Mouse (Mus musculus): ENCODE measurements at regions not wholly inside any gene's neighbourhood (a gene's known extent, or its start where the extent isn't known, plus 50 kb on each side); places are given as distances from the start of the nearest gene placed in this dataset.

DNA sequence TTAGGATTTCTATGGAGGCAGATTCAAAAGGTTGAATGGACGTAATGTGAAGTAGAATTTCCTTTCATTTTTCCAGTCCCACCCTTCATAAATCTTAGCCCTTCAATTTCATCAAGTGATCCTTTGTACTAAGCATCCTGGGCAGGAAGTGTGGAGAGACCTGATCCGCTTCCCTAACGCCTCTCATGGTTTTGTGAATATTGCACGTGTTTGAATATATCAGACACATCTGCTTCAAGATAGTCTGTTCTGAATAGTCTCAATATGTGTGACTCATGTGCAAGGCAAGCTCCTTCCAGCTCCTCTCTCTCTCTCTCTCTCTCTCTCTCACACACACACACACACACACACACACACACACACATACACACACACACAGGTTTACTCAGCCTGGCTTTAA lies 96.4 kb upstream of the Efna5 start:
- no peak overlapping the region for H3K4me3 ChIP-seq (ENCODE audit: insufficient read depth, low read depth, low read length)
- no peak for TF ChIP-seq POLR2A (IDR thresholded peaks at IDR 0.05; ENCODE audit: low read depth, low read length)
- no peak for TF ChIP-seq CTCF (conservative IDR thresholded peaks at IDR 0.05; ENCODE audit: insufficient read depth, insufficient read length, low read depth, low read length)
- 58% methylated on average over 4 of the region's 4 CpGs for whole genome bisulfite sequencing

DNA sequence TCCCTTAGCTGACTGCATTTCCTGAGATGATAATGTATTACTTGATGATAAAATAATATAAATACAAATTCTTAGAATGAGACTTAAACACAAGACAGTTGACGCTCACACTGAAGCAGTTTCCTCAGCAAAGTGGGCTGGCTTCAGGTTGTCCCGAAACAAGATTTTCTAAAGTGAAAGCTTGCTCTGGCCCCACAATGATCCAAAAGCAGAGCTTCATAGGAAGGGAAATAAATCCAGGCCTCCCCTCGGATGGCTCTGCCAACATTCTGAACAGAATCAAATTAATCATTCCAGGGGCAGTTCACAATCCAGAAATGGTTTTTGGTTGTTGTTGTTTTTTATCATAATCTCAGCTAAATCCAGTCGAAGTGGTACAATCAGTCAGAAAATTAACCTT lies 96.0 kb upstream of the Efna5 start:
- Histone ChIP-seq H3K4me1 (ENCODE audit: control insufficient read depth, insufficient read depth, low read length) (no peaks in the 10 kb centered on the region), H3K27me3 (replicated peaks; ENCODE audit: control insufficient read depth, insufficient read depth, low read length) (no peaks in the 10 kb centered on the region), H3K36me3 (ENCODE audit: control insufficient read depth, insufficient read depth, low read length) (no peaks in the 10 kb centered on the region), H3K4me3 (ENCODE audit: insufficient read depth, low read depth, low read length) (no peak overlapping the region), H3K27ac (ENCODE audit: insufficient read depth, low read depth, low read length) (no peak overlapping the region)
- WGBS, result 57% methylated on average over 4 of the region's 4 CpGs
- no peak for TF ChIP-seq CTCF (conservative IDR thresholded peaks at IDR 0.05; ENCODE audit: insufficient read depth, insufficient read length, low read depth, low read length)
- TF ChIP-seq POLR2A (IDR thresholded peaks at IDR 0.05; ENCODE audit: low read depth, low read length), result no peak
- DNase-seq, result no peak

More for the DNA sequence above, 96.4 kb upstream of the Efna5 start:
- H3K4me1 ChIP-seq (ENCODE audit: control insufficient read depth, insufficient read depth, low read length), result no peaks in the 10 kb centered on the region
- no peaks in the 10 kb centered on the region for H3K27me3 ChIP-seq (replicated peaks; ENCODE audit: control insufficient read depth, insufficient read depth, low read length)
- H3K36me3 ChIP-seq (ENCODE audit: control insufficient read depth, insufficient read depth, low read length), result no peaks in the 10 kb centered on the region
- no peak overlapping the region for H3K27ac ChIP-seq (ENCODE audit: insufficient read depth, low read depth, low read length)
- no peak for DNase-seq

DNA sequence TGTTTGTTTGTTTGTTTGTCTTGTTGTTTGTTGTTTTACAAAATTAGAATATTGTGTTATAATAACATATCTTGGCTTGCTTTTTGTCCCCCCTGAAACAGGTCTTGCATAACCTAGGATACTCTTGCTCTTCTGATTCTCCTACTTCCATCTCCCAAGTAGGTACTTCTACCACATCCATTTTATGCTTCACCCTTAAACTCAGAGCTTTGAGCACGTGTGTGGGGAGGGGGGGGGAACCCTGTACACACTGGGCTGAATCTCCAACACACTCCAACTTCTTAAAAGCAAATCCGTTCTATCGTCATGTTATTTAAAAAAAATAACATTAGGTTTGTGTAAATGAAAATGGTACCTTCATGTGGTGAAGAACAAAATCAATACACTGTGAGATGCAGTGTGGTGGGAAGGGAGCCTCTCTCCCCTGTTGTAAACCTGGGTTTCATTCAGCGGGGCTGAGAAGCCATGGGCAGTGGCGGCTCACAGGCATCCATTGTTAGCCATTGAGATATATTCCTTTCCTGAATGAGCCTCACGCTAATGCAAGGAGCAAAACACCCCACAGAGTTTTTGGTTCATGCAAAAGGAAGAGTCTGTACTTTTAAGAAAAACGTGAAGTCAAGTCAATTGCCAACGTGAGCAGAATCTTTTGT lies 93.6 kb upstream of the Efna5 start:
- Histone ChIP-seq H3K4me1 (ENCODE audit: control insufficient read depth, insufficient read depth, low read length) (no peaks in the 10 kb centered on the region), H3K36me3 (ENCODE audit: control insufficient read depth, insufficient read depth, low read length) (no peaks in the 10 kb centered on the region), H3K27ac (ENCODE audit: insufficient read depth, low read depth, low read length) (no peak overlapping the region), H3K27me3 (replicated peaks; ENCODE audit: control insufficient read depth, insufficient read depth, low read length) (no peaks in the 10 kb centered on the region), H3K4me3 (ENCODE audit: insufficient read depth, low read depth, low read length) (no peak overlapping the region)
- TF ChIP-seq POLR2A (IDR thresholded peaks at IDR 0.05; ENCODE audit: low read depth, low read length) (no peak), CTCF (conservative IDR thresholded peaks at IDR 0.05; ENCODE audit: insufficient read depth, insufficient read length, low read depth, low read length) (no peak)
- 87% methylated on average over 8 of the region's 8 CpGs for WGBS
- DNase-seq, result no peak

DNA sequence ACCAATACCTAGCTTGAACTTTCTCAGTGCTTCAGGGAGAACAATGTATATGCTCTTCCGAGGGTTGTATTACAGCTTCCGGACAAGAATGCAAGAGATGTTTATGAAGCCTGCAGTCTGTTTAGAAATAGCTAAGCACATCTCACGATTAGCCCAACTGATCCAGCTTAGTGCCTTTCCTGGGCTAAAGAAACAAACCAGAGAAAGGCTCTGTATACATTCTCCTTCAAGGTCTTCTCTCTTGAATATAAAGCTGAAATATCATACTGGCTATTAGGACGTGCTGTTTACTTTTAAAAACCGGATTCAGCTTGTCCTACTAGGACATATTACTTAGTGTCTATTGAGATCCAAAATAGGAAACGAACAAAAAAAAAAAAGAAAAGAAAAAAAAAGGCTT lies 87.9 kb upstream of the Efna5 start:
- 52% methylated on average over 6 of the region's 6 CpGs for WGBS
- DNase-seq, result no peak
- Histone ChIP-seq H3K36me3 (ENCODE audit: control insufficient read depth, insufficient read depth, low read length) (no peaks in the 10 kb centered on the region), H3K4me3 (ENCODE audit: insufficient read depth, low read depth, low read length) (no peak overlapping the region), H3K4me1 (ENCODE audit: control insufficient read depth, insufficient read depth, low read length) (no peaks in the 10 kb centered on the region), H3K27ac (ENCODE audit: insufficient read depth, low read depth, low read length) (no peak overlapping the region), H3K27me3 (replicated peaks; ENCODE audit: control insufficient read depth, insufficient read depth, low read length) (no peaks in the 10 kb centered on the region)
- TF ChIP-seq CTCF (conservative IDR thresholded peaks at IDR 0.05; ENCODE audit: insufficient read depth, insufficient read length, low read depth, low read length) (no peak), POLR2A (IDR thresholded peaks at IDR 0.05; ENCODE audit: low read depth, low read length) (no peak)

DNA sequence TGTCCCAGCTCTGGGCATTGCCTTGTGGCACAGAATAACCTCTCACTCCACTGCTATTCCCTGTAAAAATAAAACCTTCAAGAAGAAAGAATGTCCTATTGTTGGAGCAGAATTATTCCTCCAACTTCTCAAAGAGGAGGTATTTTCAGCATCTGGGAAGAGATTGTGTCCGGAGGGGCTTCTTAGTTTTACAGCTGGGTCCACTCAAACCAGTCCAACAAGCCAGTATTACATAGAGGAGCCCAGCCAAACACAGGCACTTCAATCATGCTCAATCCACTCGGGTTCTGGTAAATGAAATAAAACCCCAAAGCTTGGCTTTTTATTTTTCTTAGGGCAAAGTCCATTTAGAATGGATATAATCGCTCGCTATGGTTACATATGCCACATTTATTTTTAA lies 82.7 kb upstream of the Efna5 start:
- TF ChIP-seq POLR2A (IDR thresholded peaks at IDR 0.05; ENCODE audit: low read depth, low read length), result no peak
- TF ChIP-seq CTCF (conservative IDR thresholded peaks at IDR 0.05; ENCODE audit: insufficient read depth, insufficient read length, low read depth, low read length), result no peak
- no peak overlapping the region for H3K27ac ChIP-seq (ENCODE audit: insufficient read depth, low read depth, low read length)
- H3K4me1 ChIP-seq (ENCODE audit: control insufficient read depth, insufficient read depth, low read length), result no peaks in the 10 kb centered on the region
- H3K36me3 ChIP-seq (ENCODE audit: control insufficient read depth, insufficient read depth, low read length), result no peaks in the 10 kb centered on the region
- no peaks in the 10 kb centered on the region for H3K27me3 ChIP-seq (replicated peaks; ENCODE audit: control insufficient read depth, insufficient read depth, low read length)
- 86% methylated on average over 4 of the region's 4 CpGs for WGBS
- H3K4me3 ChIP-seq (ENCODE audit: insufficient read depth, low read depth, low read length), result no peak overlapping the region
- DNase-seq, result no peak

DNA sequence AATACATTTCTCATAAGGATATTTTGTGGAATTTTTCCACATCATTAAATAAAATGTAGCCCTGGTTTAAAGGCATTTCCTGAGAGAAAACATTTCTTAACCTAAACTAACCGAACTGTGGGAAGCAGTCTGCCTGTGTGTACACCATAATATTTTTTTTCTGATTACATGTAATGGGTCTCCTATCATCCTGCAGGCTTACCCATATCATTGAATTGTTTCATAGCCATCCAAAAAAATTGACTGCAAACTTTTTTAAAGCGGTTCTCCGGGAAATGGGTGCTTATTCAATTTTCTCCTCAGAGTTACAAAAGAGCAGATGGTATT lies 81.1 kb upstream of the Efna5 start:
- Histone ChIP-seq H3K27me3 (replicated peaks; ENCODE audit: control insufficient read depth, insufficient read depth, low read length) (no peaks in the 10 kb centered on the region), H3K27ac (ENCODE audit: insufficient read depth, low read depth, low read length) (no peak overlapping the region), H3K36me3 (ENCODE audit: control insufficient read depth, insufficient read depth, low read length) (no peaks in the 10 kb centered on the region), H3K4me1 (ENCODE audit: control insufficient read depth, insufficient read depth, low read length) (no peaks in the 10 kb centered on the region), H3K4me3 (ENCODE audit: insufficient read depth, low read depth, low read length) (no peak overlapping the region)
- TF ChIP-seq POLR2A (IDR thresholded peaks at IDR 0.05; ENCODE audit: low read depth, low read length), result no peak
- no peak for TF ChIP-seq CTCF (conservative IDR thresholded peaks at IDR 0.05; ENCODE audit: insufficient read depth, insufficient read length, low read depth, low read length)
- DNase-seq, result no peak
- 84% methylated on average over 3 of the region's 3 CpGs for WGBS

DNA sequence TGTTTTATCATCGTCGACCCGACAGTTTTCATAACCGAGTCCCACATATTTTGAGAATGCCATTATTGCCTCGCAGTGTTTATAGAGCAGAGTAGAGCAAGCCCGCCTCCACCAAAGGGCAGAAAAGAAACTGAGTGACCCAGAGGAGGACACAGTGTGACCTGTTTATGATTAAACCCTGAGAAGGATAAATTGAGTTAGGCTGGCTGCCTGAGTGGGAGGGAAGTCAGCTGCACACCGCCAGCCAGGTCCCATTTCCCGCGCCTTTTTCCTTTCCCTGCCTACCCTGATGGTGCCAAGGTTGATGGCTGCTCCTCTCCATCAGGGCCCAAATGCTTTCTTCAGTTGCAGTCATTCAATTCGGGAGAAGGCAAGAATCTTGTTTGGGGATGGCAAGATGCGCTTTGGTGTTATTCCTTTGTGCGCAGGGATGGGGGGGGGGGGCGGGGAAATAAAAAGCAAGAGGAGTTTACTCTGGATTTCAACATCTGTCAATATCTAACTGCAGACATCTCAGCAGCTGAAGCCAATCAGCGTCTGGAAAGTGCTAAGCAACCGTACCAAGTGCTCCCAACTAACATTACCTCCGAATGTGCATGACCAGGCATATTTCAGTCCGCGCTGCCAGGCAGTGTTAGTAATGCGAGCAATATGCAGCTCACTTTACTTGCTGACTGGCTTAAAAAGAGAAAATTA lies 80.6 kb upstream of the Efna5 start:
- 46% methylated on average over 19 of the region's 19 CpGs for WGBS
- Histone ChIP-seq H3K4me3 (ENCODE audit: insufficient read depth, low read depth, low read length) (no peak overlapping the region), H3K27ac (ENCODE audit: insufficient read depth, low read depth, low read length) (no peak overlapping the region), H3K27me3 (replicated peaks; ENCODE audit: control insufficient read depth, insufficient read depth, low read length) (no peaks in the 10 kb centered on the region), H3K36me3 (ENCODE audit: control insufficient read depth, insufficient read depth, low read length) (no peaks in the 10 kb centered on the region), H3K4me1 (ENCODE audit: control insufficient read depth, insufficient read depth, low read length) (no peaks in the 10 kb centered on the region)
- TF ChIP-seq CTCF (conservative IDR thresholded peaks at IDR 0.05; ENCODE audit: insufficient read depth, insufficient read length, low read depth, low read length) (no peak), POLR2A (IDR thresholded peaks at IDR 0.05; ENCODE audit: low read depth, low read length) (no peak)
- peak; percentile 39 for DNase-seq

Data from kidney, adult 2 months (tissue).